Mouse (Mus musculus): ENCODE measurements around the gene Cd37. TPM values are rescaled to one million over a fixed set of nuclear protein-coding genes. Genes with fewer than 3 reads are reported as not detected.

The Cd37 gene
- polyA plus RNA-seq, 1 experiment from 2014 or later = 1.4 TPM

GRCm38 (mm10) chr7:45191803-45192363, 47.0 kb downstream of the Cd37 start:
- no peak for ATAC-seq
- H3K36me3 ChIP-seq (ENCODE audit: control insufficient read depth, insufficient read depth, low read length) = no peaks in the 10 kb centered on the region
- H3K4me3 ChIP-seq (ENCODE audit: low read depth, low read length) = no peak overlapping the region
- 0 out of 2 replicates have a peak, but pooled peaks cover 3% of the 10 kb centered on the region for H3K27me3 ChIP-seq (replicated peaks; ENCODE audit: control insufficient read depth, insufficient read depth, low read length)
- H3K9ac ChIP-seq (ENCODE audit: low read length) = no peak overlapping the region; the same call in 1 of the 2 replicates
- no peaks in the 10 kb centered on the region for H3K9me3 ChIP-seq (replicated peaks; ENCODE audit: control insufficient read depth, low read length)
- no peak overlapping the region for H3K4me2 ChIP-seq (ENCODE audit: low read length)
- H3K4me1 ChIP-seq (ENCODE audit: control insufficient read depth, insufficient read depth, low read length) = no peaks in the 10 kb centered on the region
- WGBS = 24% methylated on average over 8 of the region's 8 CpGs
- no peak for DNase-seq (ENCODE audit: low spot score)
- no peak overlapping the region for H3K27ac ChIP-seq (ENCODE audit: low read depth, low read length)

- Histone ChIP-seq H3K4me3 (ENCODE audit: low read depth, low read length) (no peak overlapping the region), H3K9me3 (replicated peaks; ENCODE audit: control insufficient read depth, low read length) (no peaks in the 10 kb centered on the region), H3K27me3 (replicated peaks; ENCODE audit: control insufficient read depth, insufficient read depth, low read length) (0 out of 2 replicates have a peak, but pooled peaks cover 3% of the 10 kb centered on the region), H3K4me1 (ENCODE audit: control insufficient read depth, insufficient read depth, low read length) (no peaks in the 10 kb centered on the region), H3K9ac (ENCODE audit: low read length) (no peak overlapping the region), H3K27ac (ENCODE audit: low read depth, low read length) (no peak overlapping the region), H3K4me2 (ENCODE audit: low read length) (no peak overlapping the region), H3K36me3 (ENCODE audit: control insufficient read depth, insufficient read depth, low read length) (no peaks in the 10 kb centered on the region)
- DNase-seq (ENCODE audit: low spot score) = no peak
- no peak for ATAC-seq
- 80% methylated on average over 2 of the region's 2 CpGs for whole genome bisulfite sequencing
Measured at GRCm38 (mm10) chr7:45191161-45191560, 47.8 kb downstream of the Cd37 start.

- DNase-seq (ENCODE audit: low spot score) = no peak
- Histone ChIP-seq H3K27me3 (replicated peaks; ENCODE audit: control insufficient read depth, insufficient read depth, low read length) (0 out of 2 replicates have a peak, but pooled peaks cover 3% of the 10 kb centered on the region), H3K9me3 (replicated peaks; ENCODE audit: control insufficient read depth, low read length) (no peaks in the 10 kb centered on the region), H3K36me3 (ENCODE audit: control insufficient read depth, insufficient read depth, low read length) (no peaks in the 10 kb centered on the region), H3K4me1 (ENCODE audit: control insufficient read depth, insufficient read depth, low read length) (no peaks in the 10 kb centered on the region), H3K4me3 (ENCODE audit: low read depth, low read length) (no peak overlapping the region), H3K9ac (ENCODE audit: low read length) (no peak overlapping the region), H3K27ac (ENCODE audit: low read depth, low read length) (no peak overlapping the region), H3K4me2 (ENCODE audit: low read length) (no peak overlapping the region)
- 90% methylated on average over 6 of the region's 6 CpGs for WGBS
- no peak for ATAC-seq
Measured at GRCm38 (mm10) chr7:45190186-45190585, 48.7 kb downstream of the Cd37 start.

GRCm38 (mm10) chr7:45189600-45189999, 49.3 kb downstream of the Cd37 start:
- ATAC-seq = no peak
- Histone ChIP-seq H3K4me2 (ENCODE audit: low read length) (no peak overlapping the region), H3K36me3 (ENCODE audit: control insufficient read depth, insufficient read depth, low read length) (no peaks in the 10 kb centered on the region), H3K27ac (ENCODE audit: low read depth, low read length) (no peak overlapping the region), H3K9me3 (replicated peaks; ENCODE audit: control insufficient read depth, low read length) (no peaks in the 10 kb centered on the region), H3K4me1 (ENCODE audit: control insufficient read depth, insufficient read depth, low read length) (no peaks in the 10 kb centered on the region), H3K9ac (ENCODE audit: low read length) (no peak overlapping the region), H3K4me3 (ENCODE audit: low read depth, low read length) (no peak overlapping the region), H3K27me3 (replicated peaks; ENCODE audit: control insufficient read depth, insufficient read depth, low read length) (peaks cover 6% of the 10 kb centered on the region; the same call in 1 of the 2 replicates)
- DNase-seq (ENCODE audit: low spot score) = no peak
- 55% methylated on average over 16 of the region's 16 CpGs for WGBS

GRCm38 (mm10) chr7:45185921-45186320, 53.0 kb downstream of the Cd37 start:
- 44% methylated on average over 7 of the region's 7 CpGs for WGBS
- peaks cover 42% of the 10 kb centered on the region for H3K27me3 ChIP-seq (replicated peaks; ENCODE audit: control insufficient read depth, insufficient read depth, low read length)
- peaks cover 7% of the 10 kb centered on the region; the same call in 1 of the 2 replicates for H3K4me1 ChIP-seq (ENCODE audit: control insufficient read depth, insufficient read depth, low read length)
- H3K4me3 ChIP-seq (ENCODE audit: low read depth, low read length) = no peak overlapping the region
- ATAC-seq (no peak), DNase-seq (ENCODE audit: low spot score) (no peak)
- H3K9me3 ChIP-seq (replicated peaks; ENCODE audit: control insufficient read depth, low read length) = no peaks in the 10 kb centered on the region
- H3K4me2 ChIP-seq (ENCODE audit: low read length) = no peak overlapping the region
- H3K27ac ChIP-seq (ENCODE audit: low read depth, low read length) = no peak overlapping the region
- no peaks in the 10 kb centered on the region for H3K36me3 ChIP-seq (ENCODE audit: control insufficient read depth, insufficient read depth, low read length)
- H3K9ac ChIP-seq (ENCODE audit: low read length) = no peak overlapping the region

- peaks cover 62% of the 10 kb centered on the region for H3K27me3 ChIP-seq (replicated peaks; ENCODE audit: control insufficient read depth, insufficient read depth, low read length)
- H3K4me3 ChIP-seq (ENCODE audit: low read depth, low read length) = no peak overlapping the region
- H3K9ac ChIP-seq (ENCODE audit: low read length) = no peak overlapping the region
- no peaks in the 10 kb centered on the region for H3K9me3 ChIP-seq (replicated peaks; ENCODE audit: control insufficient read depth, low read length)
- no peak for DNase-seq (ENCODE audit: low spot score)
- ATAC-seq = no peak
- H3K4me2 ChIP-seq (ENCODE audit: low read length) = no peak overlapping the region
- no peak overlapping the region for H3K27ac ChIP-seq (ENCODE audit: low read depth, low read length)
- peaks cover 7% of the 10 kb centered on the region; the same call in 1 of the 2 replicates for H3K4me1 ChIP-seq (ENCODE audit: control insufficient read depth, insufficient read depth, low read length)
- no peaks in the 10 kb centered on the region for H3K36me3 ChIP-seq (ENCODE audit: control insufficient read depth, insufficient read depth, low read length)
- 58% methylated on average over 7 of the region's 7 CpGs for WGBS
Measured at GRCm38 (mm10) chr7:45183672-45184071, 55.2 kb downstream of the Cd37 start.

Other genes starting within 250 kb of the Cd37 start
- 52.7 and 60.6 TPM in 2 replicates for gene Irf3, start 241.5 kb downstream of the Cd37 start, polyA plus RNA-seq (2014; fragmentation: Nextera tagmentation; extraction: Ambion mirVana)
- 20.0 and 23.4 TPM in 2 replicates for gene Bcl2l12, start 240.4 kb downstream of the Cd37 start, polyA plus RNA-seq (2014; fragmentation: Nextera tagmentation; extraction: Ambion mirVana)
- 40.5 and 47.8 TPM in 2 replicates for gene Scaf1, start 222.8 kb downstream of the Cd37 start, polyA plus RNA-seq (2014; fragmentation: Nextera tagmentation; extraction: Ambion mirVana)
- 11.4 and 14.7 TPM in 2 replicates for gene Rras, start 221.2 kb downstream of the Cd37 start, polyA plus RNA-seq (2014; fragmentation: Nextera tagmentation; extraction: Ambion mirVana)
- gene Prr12, start 186.2 kb downstream of the Cd37 start, polyA plus RNA-seq (2014; fragmentation: Nextera tagmentation; extraction: Ambion mirVana) = 13.6 and 16.0 TPM in 2 replicates
- 70.4 and 71.8 TPM in 2 replicates for gene Nosip, start 176.7 kb downstream of the Cd37 start, polyA plus RNA-seq (2014; fragmentation: Nextera tagmentation; extraction: Ambion mirVana)
- gene Prrg2, start 176.4 kb downstream of the Cd37 start, polyA plus RNA-seq (2014; fragmentation: Nextera tagmentation; extraction: Ambion mirVana) = 12.0 and 13.4 TPM in 2 replicates
- 67.4 and 73.9 TPM in 2 replicates for gene Rcn3, start 146.9 kb downstream of the Cd37 start, polyA plus RNA-seq (2014; fragmentation: Nextera tagmentation; extraction: Ambion mirVana)
- gene Fcgrt, start 135.3 kb downstream of the Cd37 start, polyA plus RNA-seq (2014; fragmentation: Nextera tagmentation; extraction: Ambion mirVana) = 20.3 and 26.9 TPM in 2 replicates
- gene Rps11, start 114.7 kb downstream of the Cd37 start, polyA plus RNA-seq (2014; fragmentation: Nextera tagmentation; extraction: Ambion mirVana) = 981 and 1,280 TPM in 2 replicates
- 1,037 and 1,253 TPM in 2 replicates for gene Rpl13a, start 110.4 kb downstream of the Cd37 start, polyA plus RNA-seq (2014; fragmentation: Nextera tagmentation; extraction: Ambion mirVana)
- gene Gm45713, start 102.9 kb downstream of the Cd37 start, polyA plus RNA-seq (2014; fragmentation: Nextera tagmentation; extraction: Ambion mirVana) = 0.22 and 0.88 TPM in 2 replicates
- gene Flt3l, start 102.7 kb downstream of the Cd37 start, polyA plus RNA-seq (2014; fragmentation: Nextera tagmentation; extraction: Ambion mirVana) = 0.61 and 1.3 TPM in 2 replicates
- gene Pih1d1, start 84.8 kb downstream of the Cd37 start, polyA plus RNA-seq (2014; fragmentation: Nextera tagmentation; extraction: Ambion mirVana) = 101 and 108 TPM in 2 replicates
- 24.4 and 26.8 TPM in 2 replicates for gene Aldh16a1, start 84.5 kb downstream of the Cd37 start, polyA plus RNA-seq (2014; fragmentation: Nextera tagmentation; extraction: Ambion mirVana)
- gene Slc17a7, start 75.2 kb downstream of the Cd37 start, polyA plus RNA-seq (2014; fragmentation: Nextera tagmentation; extraction: Ambion mirVana) = 14.6 and 15.9 TPM in 2 replicates
- gene Gfy, start 59.5 kb downstream of the Cd37 start, polyA plus RNA-seq (2014; fragmentation: Nextera tagmentation; extraction: Ambion mirVana) = not detected in 2 replicates
- gene Pth2, start 58.1 kb downstream of the Cd37 start, polyA plus RNA-seq (2014; fragmentation: Nextera tagmentation; extraction: Ambion mirVana) = not detected in 2 replicates
- gene Ccdc155, start 34.2 kb downstream of the Cd37 start, polyA plus RNA-seq (2014; fragmentation: Nextera tagmentation; extraction: Ambion mirVana) = 0.43 and 0.52 TPM in 2 replicates
- 0.91 and 1.7 TPM in 2 replicates for gene Dkkl1, start 27.0 kb downstream of the Cd37 start, polyA plus RNA-seq (2014; fragmentation: Nextera tagmentation; extraction: Ambion mirVana)
- gene Tead2, start 23.4 kb downstream of the Cd37 start, polyA plus RNA-seq (2014; fragmentation: Nextera tagmentation; extraction: Ambion mirVana) = 81.7 and 95.7 TPM in 2 replicates
- 0.09 and 0.26 TPM in 2 replicates for gene Slc6a16, start 2.0 kb upstream of the Cd37 start, polyA plus RNA-seq (2014; fragmentation: Nextera tagmentation; extraction: Ambion mirVana)
- gene Slc6a21, start 38.4 kb upstream of the Cd37 start, polyA plus RNA-seq (2014; fragmentation: Nextera tagmentation; extraction: Ambion mirVana) = not detected in 2 replicates
- gene Trpm4, start 94.7 kb upstream of the Cd37 start, polyA plus RNA-seq (2014; fragmentation: Nextera tagmentation; extraction: Ambion mirVana) = 6.5 and 9.8 TPM in 2 replicates
- gene Hrc, start 96.2 kb upstream of the Cd37 start, polyA plus RNA-seq (2014; fragmentation: Nextera tagmentation; extraction: Ambion mirVana) = 0.06 TPM in 1 of 2 replicates, not detected in the other
- 10.7 and 17.3 TPM in 2 replicates for gene Ppfia3, start 127.9 kb upstream of the Cd37 start, polyA plus RNA-seq (2014; fragmentation: Nextera tagmentation; extraction: Ambion mirVana)
- 6.2 and 11.0 TPM in 2 replicates for gene Lin7b, start 131.5 kb upstream of the Cd37 start, polyA plus RNA-seq (2014; fragmentation: Nextera tagmentation; extraction: Ambion mirVana)
- gene Snrnp70, start 156.6 kb upstream of the Cd37 start, polyA plus RNA-seq (2014; fragmentation: Nextera tagmentation; extraction: Ambion mirVana) = 95.7 and 99.4 TPM in 2 replicates
- not detected in 2 replicates for gene Kcna7, start 166.5 kb upstream of the Cd37 start, polyA plus RNA-seq (2014; fragmentation: Nextera tagmentation; extraction: Ambion mirVana)
- 0.22 TPM in 1 of 2 replicates, not detected in the other for gene Ntf5, start 174.6 kb upstream of the Cd37 start, polyA plus RNA-seq (2014; fragmentation: Nextera tagmentation; extraction: Ambion mirVana)
- gene Lhb, start 181.7 kb upstream of the Cd37 start, polyA plus RNA-seq (2014; fragmentation: Nextera tagmentation; extraction: Ambion mirVana) = 0.46 TPM in 1 of 2 replicates, not detected in the other
- 13.4 and 15.5 TPM in 2 replicates for gene Gys1, start 195.7 kb upstream of the Cd37 start, polyA plus RNA-seq (2014; fragmentation: Nextera tagmentation; extraction: Ambion mirVana)
- 144 and 153 TPM in 2 replicates for gene Ruvbl2, start 199.0 kb upstream of the Cd37 start, polyA plus RNA-seq (2014; fragmentation: Nextera tagmentation; extraction: Ambion mirVana)
- 6,238 and 6,800 TPM in 2 replicates for gene Ftl1, start 220.8 kb upstream of the Cd37 start, polyA plus RNA-seq (2014; fragmentation: Nextera tagmentation; extraction: Ambion mirVana)
- 163 and 168 TPM in 2 replicates for gene Bax, start 227.8 kb upstream of the Cd37 start, polyA plus RNA-seq (2014; fragmentation: Nextera tagmentation; extraction: Ambion mirVana)
- 0.15 TPM in 1 of 2 replicates, not detected in the other for gene Tulp2, start 242.8 kb upstream of the Cd37 start, polyA plus RNA-seq (2014; fragmentation: Nextera tagmentation; extraction: Ambion mirVana)
- gene Gm45808, start 247.7 kb upstream of the Cd37 start, polyA plus RNA-seq (2014; fragmentation: Nextera tagmentation; extraction: Ambion mirVana) = not detected in 2 replicates
- 1.4 and 1.6 TPM in 2 replicates for gene Dhdh, start 249.7 kb upstream of the Cd37 start, polyA plus RNA-seq (2014; fragmentation: Nextera tagmentation; extraction: Ambion mirVana)

All from forebrain, embryonic 14.5 days (tissue).